In the genomic region with DNA sequence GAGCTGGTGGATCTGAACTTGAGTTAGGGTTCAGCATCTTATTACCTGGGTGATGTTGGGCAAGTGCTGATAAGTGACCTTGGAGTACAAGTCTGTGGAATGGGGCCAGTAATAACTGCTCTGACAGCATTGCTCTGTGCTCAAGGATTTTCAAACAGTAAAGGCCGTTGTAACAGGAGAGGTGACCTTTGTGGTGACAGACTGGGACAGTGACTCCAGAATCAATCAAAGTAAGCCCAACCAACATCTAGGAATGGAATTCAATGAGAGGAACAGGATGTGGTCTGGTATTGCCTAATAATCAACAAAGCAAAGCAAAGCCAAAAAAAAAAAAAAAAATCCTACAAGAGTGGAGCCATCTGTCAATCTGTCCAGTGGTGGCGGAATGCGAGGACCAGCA, we compare ENCODE assay signal across 29 mouse cellular contexts. TPM values are rescaled to one million over a fixed set of nuclear protein-coding genes. Genes with fewer than 3 reads are reported as not detected.
DNase-seq lines count a peak whose midpoint lies in the region; ATAC-seq and TF ChIP-seq lines count a peak whose summit lies in the region.
"Had no signal": no experiment of that assay in that cellular context is flagged by ENCODE, and none has a peak within 500 bp of the region (broad histone marks: within the 10 kb centered on the region; RNA-seq: fewer than 3 reads in every experiment).

No protein-coding gene starts in this region.

- 26% methylated on average over 3 of the region's 3 CpGs for WGBS in liver, postnatal 0 days (ENCODE audit: insufficient replicate concordance)
- WGBS in liver, embryonic 12.5 days (ENCODE audit: insufficient replicate concordance), result 29% methylated on average over 3 of the region's 3 CpGs

- H3K4me2 ChIP-seq in liver, postnatal 0 days (ENCODE audit: low read depth, low read length), result no peak overlapping the region
- H3K4me2 ChIP-seq in liver, embryonic 12.5 days, result no peak overlapping the region
- H3K4me2 ChIP-seq: heart, embryonic 15.5 days; limb, embryonic 12.5 days; liver, embryonic 15.5 days; midbrain, embryonic 11.5 days had no signal

- no peaks in the 10 kb centered on the region for H3K9me3 ChIP-seq in liver, postnatal 0 days (ENCODE audit: low read length)
- no peaks in the 10 kb centered on the region for H3K9me3 ChIP-seq in liver, embryonic 12.5 days (replicated peaks)
- H3K9me3 ChIP-seq: heart, embryonic 10.5 days; heart, embryonic 15.5 days; limb, embryonic 12.5 days; liver, embryonic 15.5 days had no signal

- H3K9ac ChIP-seq in liver, postnatal 0 days (replicated peaks), result no peak overlapping the region
- no peak overlapping the region for H3K9ac ChIP-seq in liver, embryonic 12.5 days
- H3K9ac ChIP-seq: heart, embryonic 15.5 days; limb, embryonic 12.5 days; liver, embryonic 15.5 days had no signal

- ATAC-seq in liver, postnatal 0 days, result peak; percentile 45; the same call in 1 of the 2 replicates
- ATAC-seq in liver, embryonic 12.5 days, result no peak
- no peak for ATAC-seq in frontal cortex, adult (ENCODE audit: low TSS enrichment)
- ATAC-seq: forebrain, embryonic 16.5 days; hindbrain, embryonic 16.5 days; midbrain, embryonic 16.5 days had no signal

- no peak for TF ChIP-seq CTCF in gastrocnemius, adult 2 months (IDR thresholded peaks at IDR 0.05)
- no peak for TF ChIP-seq CTCF in liver, postnatal 0 days (IDR thresholded peaks at IDR 0.05; ENCODE audit: low read depth)

- no peaks in the 10 kb centered on the region for H3K36me3 ChIP-seq in liver, postnatal 0 days (replicated peaks; ENCODE audit: insufficient read depth, low read length)
- H3K36me3 ChIP-seq in liver, embryonic 12.5 days, result no peaks in the 10 kb centered on the region
- H3K36me3 ChIP-seq: heart, embryonic 10.5 days; heart, embryonic 15.5 days; liver, embryonic 15.5 days had no signal

- H3K4me1 ChIP-seq in liver, postnatal 0 days (ENCODE audit: insufficient read depth), result peaks cover 14% of the 10 kb centered on the region
- peaks cover 34% of the 10 kb centered on the region for H3K4me1 ChIP-seq in liver, embryonic 12.5 days

- TF ChIP-seq EP300 in liver, postnatal 0 days (IDR thresholded peaks at IDR 0.05; ENCODE audit: low read depth), result no peak

- peak overlapping the region; percentile 71 for H3K27ac ChIP-seq in gastrocnemius, adult 2 months
- no peak overlapping the region for H3K27ac ChIP-seq in liver, postnatal 0 days (ENCODE audit: low read depth)
- no peak overlapping the region for H3K27ac ChIP-seq in liver, embryonic 12.5 days
- H3K27ac ChIP-seq: heart, embryonic 10.5 days; heart, embryonic 15.5 days; limb, embryonic 12.5 days; liver, embryonic 15.5 days had no signal

- no peak overlapping the region for H3K4me3 ChIP-seq in gastrocnemius, adult 2 months
- no peak overlapping the region for H3K4me3 ChIP-seq in liver, postnatal 0 days (ENCODE audit: low read depth, low read length)
- no peak overlapping the region for H3K4me3 ChIP-seq in liver, embryonic 12.5 days
- H3K4me3 ChIP-seq: erythroblast, embryonic 14.5 days; heart, embryonic 10.5 days; heart, embryonic 15.5 days; limb, embryonic 12.5 days; liver, embryonic 15.5 days had no signal

- 0 out of 2 replicates have a peak, but pooled peaks cover 6% of the 10 kb centered on the region for H3K27me3 ChIP-seq in liver, postnatal 0 days (ENCODE audit: insufficient read depth, low read length)
- peaks cover 63% of the 10 kb centered on the region for H3K27me3 ChIP-seq in liver, embryonic 12.5 days (replicated peaks)
- H3K27me3 ChIP-seq: heart, embryonic 15.5 days; limb, embryonic 12.5 days had no signal

- intact Hi-C loops in gastrocnemius, adult 2 months (cut with DNase I), result loop anchor here (5.0 kb wide), 1 partner anchor 98 kb away; no protein-coding TSS in a partner anchor

- no peak for DNase-seq in gastrocnemius, adult 2 months
- no peak for DNase-seq in gastrocnemius, postnatal 25 days
- no peak for DNase-seq in liver, postnatal 0 days
- peak; percentile 46 for DNase-seq in lung, postnatal 10 days
- no peak for DNase-seq in lung, postnatal 14 days
- DNase-seq: adrenal gland, postnatal 10 days; B cell, adult 2 months; cerebellum, adult 2 months; cerebellum, postnatal 14 days; gastrocnemius, postnatal 10 days; heart, adult 11 months; kidney, adult 18-20 months; kidney, postnatal 10 days; right cerebral cortex, postnatal 25 days; spleen, adult 18-20 months; thymus, adult 18-20 months; thymus, postnatal 25 days had no signal

RNA-seq across cellular contexts. Expression of gene Ndufs2, which starts 9.1 kb away (rescaled TPM):
- total RNA-seq in gastrocnemius, adult 2 months (2021), result 1,000 to 10,000 TPM; 1,014 to 1,063 TPM
- 1,000 to 10,000 TPM in 1 of 2 experiments, 100 to 1,000 TPM in 1; 872 to 1,009 TPM for total RNA-seq in gastrocnemius, postnatal 25 days (2021)
- polyA plus RNA-seq in liver, postnatal 0 days (2015; fragmentation: Nextera tagmentation; extraction: Ambion mirVana), result 158 and 170 TPM in 2 replicates
- polyA plus RNA-seq in liver, embryonic 12.5 days (2016; fragmentation: Nextera tagmentation; extraction: Ambion mirVana), result 160 and 167 TPM in 2 replicates

RNA-seq across cellular contexts. Expression of gene B4galt3, which starts 9.8 kb away (rescaled TPM):
- total RNA-seq in gastrocnemius, adult 2 months (2021), result 10 to 100 TPM; 12.1 to 12.5 TPM
- total RNA-seq in gastrocnemius, postnatal 25 days (2021), result 1 to 10 TPM; 8.6 to 9.8 TPM
- 16.0 and 16.7 TPM in 2 replicates for polyA plus RNA-seq in liver, postnatal 0 days (2015; fragmentation: Nextera tagmentation; extraction: Ambion mirVana)
- 29.9 and 35.8 TPM in 2 replicates for polyA plus RNA-seq in liver, embryonic 12.5 days (2016; fragmentation: Nextera tagmentation; extraction: Ambion mirVana)

RNA-seq across cellular contexts. Expression of gene Adamts4, which starts 10.1 kb away (rescaled TPM):
- under 1 TPM; 0.15 to 0.73 TPM for total RNA-seq in gastrocnemius, adult 2 months (2021)
- 1 to 10 TPM in 1 of 2 experiments, under 1 TPM in 1; 0.43 to 1.4 TPM for total RNA-seq in gastrocnemius, postnatal 25 days (2021)
- 0.41 and 0.51 TPM in 2 replicates for polyA plus RNA-seq in liver, postnatal 0 days (2015; fragmentation: Nextera tagmentation; extraction: Ambion mirVana)
- polyA plus RNA-seq in liver, embryonic 12.5 days (2016; fragmentation: Nextera tagmentation; extraction: Ambion mirVana), result 0.61 and 0.72 TPM in 2 replicates
- total RNA-seq: megakaryocyte progenitor cell, adult 5-6 weeks had no signal
- polyA plus RNA-seq: erythroblast, embryonic 14.5 days had no signal

RNA-seq across cellular contexts. Expression of gene Ppox, which starts 20.7 kb away (rescaled TPM):
- 1 to 10 TPM; 7.9 to 8.6 TPM for total RNA-seq in gastrocnemius, adult 2 months (2021)
- total RNA-seq in gastrocnemius, postnatal 25 days (2021), result 10 to 100 TPM in 1 of 2 experiments, 1 to 10 TPM in 1; 9.4 to 11.6 TPM
- 61.5 and 69.6 TPM in 2 replicates for polyA plus RNA-seq in liver, postnatal 0 days (2015; fragmentation: Nextera tagmentation; extraction: Ambion mirVana)
- 199 and 207 TPM in 2 replicates for polyA plus RNA-seq in liver, embryonic 12.5 days (2016; fragmentation: Nextera tagmentation; extraction: Ambion mirVana)

RNA-seq across cellular contexts. Expression of gene Fcer1g, which starts 26.2 kb away (rescaled TPM):
- 1 to 10 TPM; 2.5 to 6.1 TPM for total RNA-seq in gastrocnemius, adult 2 months (2021)
- total RNA-seq in gastrocnemius, postnatal 25 days (2021), result 1 to 10 TPM; 3.2 to 3.9 TPM
- 171 and 176 TPM in 2 replicates for polyA plus RNA-seq in liver, postnatal 0 days (2015; fragmentation: Nextera tagmentation; extraction: Ambion mirVana)
- 55.8 and 60.7 TPM in 2 replicates for polyA plus RNA-seq in liver, embryonic 12.5 days (2016; fragmentation: Nextera tagmentation; extraction: Ambion mirVana)
